Mouse (Mus musculus) thymus, adult 2 months (tissue): Measurements from ENCODE around the gene Rbbp9.

Source experiments
- CTCF ChIP-seq: fragments of 200-500 bp; IDR thresholded peaks from 2 replicates; pipeline ENCODE4 v1.5.1; 2012; ENCODE audit warnings: mild to moderate bottlenecking, control low read depth, low read length, moderate library complexity, borderline replicate concordance; ENCODE audit not compliant: control insufficient read depth, poor library complexity, insufficient read depth; ENCODE audit errors: extremely low read depth
- POLR2A ChIP-seq: fragments of 200-500 bp; IDR thresholded peaks from 2 replicates; pipeline ENCODE4 v1.6.1; 2012; ENCODE audit warnings: mild to moderate bottlenecking, low read length, control low read depth, moderate library complexity; ENCODE audit not compliant: control insufficient read depth, poor library complexity, insufficient read depth; ENCODE audit errors: extremely low read depth

- no peak for TF ChIP-seq CTCF
- no peak for TF ChIP-seq POLR2A
Measured at GRCm38 (mm10) chr2:144598006-144598405, 47.3 kb upstream of the Rbbp9 start.
